Mouse (Mus musculus) large intestine, adult 2 months (tissue): ENCODE data around the gene Gm10061. TPM values are rescaled to one million over a fixed set of nuclear protein-coding genes. Genes with fewer than 3 reads are reported as not detected.
"Not testable (repeated sequence)": the region's sequence is repeated elsewhere in the genome, so short reads cannot be mapped to it uniquely, and the experiment has no call there.

Source experiments
- DNase-seq: peaks from one replicate; pipeline ENCODE4 v3.0.0-alpha.2; 2012; ENCODE audit warnings: low read depth, low spot score
- WGBS: fragments of 180-500 bp; shearing (Covaris S2); methylation state at CpG from one replicate; pipeline ENCODE4 v1.1.7; 2018; 5-methylcytosine and 5-hydroxymethylcytosine counted together
- polyA plus RNA-seq: library from polyadenylated mRNA; depleted of rRNA; stranded (reverse); fragments of >200 nt; gene quantifications from 2 replicates; pipeline ENCODE4 v1.2.3, GENCODE M21; 2012; rRNA removed

Gm10061 gene
- not detected in 2 replicates for polyA plus RNA-seq

- DNase-seq, result no peak
- whole genome bisulfite sequencing, result 90% methylated on average over 1 of the region's 1 CpGs
These were observed at the start of gene Gm10061 for GRCm38 (mm10) chr16:89150786-89151185. TSS of gene Gm10061 (plus strand) at chr16:89151086.

- WGBS, result 90% methylated on average over 1 of the region's 1 CpGs
- no peak for DNase-seq
These were observed 10.3 kb upstream of the Gm10061 start, which contains the start of gene Gm6358 for GRCm38 (mm10) chr16:89140551-89140950. TSS of gene Gm6358 (plus strand) at chr16:89140851.

GRCm38 (mm10) chr16:89157652-89158051 lies 6.8 kb downstream of the Gm10061 start, which contains the start of gene Gm9789:
TSS of gene Gm9789 (plus strand) at chr16:89157952.
- WGBS, result 79% methylated on average over 4 of the region's 4 CpGs
- DNase-seq, result no peak

GRCm38 (mm10) chr16:89169190-89169589 lies 18.3 kb downstream of the Gm10061 start, which contains the start of gene Gm7735:
TSS of gene Gm7735 (plus strand) at chr16:89169490.
- DNase-seq, result not testable (repeated sequence)

GRCm38 (mm10) chr16:89174435-89174834 lies 23.5 kb downstream of the Gm10061 start, which contains the start of gene 1110057P08Rik:
TSS of gene 1110057P08Rik (plus strand) at chr16:89174735.
- no peak for DNase-seq
- WGBS, result 70% methylated on average over 2 of the region's 2 CpGs

- DNase-seq, result no peak
- WGBS, result 78% methylated on average over 4 of the region's 4 CpGs
These were observed 37.7 kb downstream of the Gm10061 start for GRCm38 (mm10) chr16:89188621-89189020.

Other genes with a start within 250 kb of the Gm10061 start
- gene Krtap19-9b, start 218.8 kb upstream of the Gm10061 start, polyA plus RNA-seq, result not detected in 2 replicates
- not detected in 2 replicates for gene Krtap16-3, start 188.2 kb upstream of the Gm10061 start, polyA plus RNA-seq
- not detected in 2 replicates for gene Krtap22-2, start 140.3 kb upstream of the Gm10061 start, polyA plus RNA-seq
- gene Gm10229, start 135.8 kb upstream of the Gm10061 start, polyA plus RNA-seq, result not detected in 2 replicates
- not detected in 2 replicates for gene Krtap6-1, start 119.4 kb upstream of the Gm10061 start, polyA plus RNA-seq
- gene Gm10228, start 109.6 kb upstream of the Gm10061 start, polyA plus RNA-seq, result not detected in 2 replicates
- gene Krtap6-5, start 103.2 kb upstream of the Gm10061 start, polyA plus RNA-seq, result not detected in 2 replicates
- gene 1110025L11Rik, start 87.1 kb upstream of the Gm10061 start, polyA plus RNA-seq, result not detected in 2 replicates
- gene Krtap6-3, start 67.1 kb upstream of the Gm10061 start, polyA plus RNA-seq, result not detected in 2 replicates
- gene Gm6358, start 10.2 kb upstream of the Gm10061 start, polyA plus RNA-seq, result not detected in 2 replicates
- gene Gm9789, start 6.9 kb downstream of the Gm10061 start, polyA plus RNA-seq, result not detected in 2 replicates
- not detected in 2 replicates for gene Gm7735, start 18.4 kb downstream of the Gm10061 start, polyA plus RNA-seq
- not detected in 2 replicates for gene 1110057P08Rik, start 23.6 kb downstream of the Gm10061 start, polyA plus RNA-seq
- not detected in 2 replicates for gene Krtap20-2, start 54.8 kb downstream of the Gm10061 start, polyA plus RNA-seq